Mouse (Mus musculus) cerebellum, adult 2 months (tissue): ENCODE data around the gene Ube2c.

Source experiments
- CTCF ChIP-seq: fragments of 200-500 bp; IDR thresholded peaks from 2 replicates; pipeline ENCODE4 v1.5.1; 2011; ENCODE audit warnings: low read depth, mild to moderate bottlenecking, control low read depth, low read length, moderate library complexity, borderline replicate concordance; ENCODE audit not compliant: insufficient read depth
- POLR2A ChIP-seq: fragments of 200-500 bp; IDR thresholded peaks from 2 replicates; pipeline ENCODE4 v1.6.1; 2011; ENCODE audit warnings: low read length, control low read depth, borderline replicate concordance; ENCODE audit not compliant: insufficient read depth

DNA sequence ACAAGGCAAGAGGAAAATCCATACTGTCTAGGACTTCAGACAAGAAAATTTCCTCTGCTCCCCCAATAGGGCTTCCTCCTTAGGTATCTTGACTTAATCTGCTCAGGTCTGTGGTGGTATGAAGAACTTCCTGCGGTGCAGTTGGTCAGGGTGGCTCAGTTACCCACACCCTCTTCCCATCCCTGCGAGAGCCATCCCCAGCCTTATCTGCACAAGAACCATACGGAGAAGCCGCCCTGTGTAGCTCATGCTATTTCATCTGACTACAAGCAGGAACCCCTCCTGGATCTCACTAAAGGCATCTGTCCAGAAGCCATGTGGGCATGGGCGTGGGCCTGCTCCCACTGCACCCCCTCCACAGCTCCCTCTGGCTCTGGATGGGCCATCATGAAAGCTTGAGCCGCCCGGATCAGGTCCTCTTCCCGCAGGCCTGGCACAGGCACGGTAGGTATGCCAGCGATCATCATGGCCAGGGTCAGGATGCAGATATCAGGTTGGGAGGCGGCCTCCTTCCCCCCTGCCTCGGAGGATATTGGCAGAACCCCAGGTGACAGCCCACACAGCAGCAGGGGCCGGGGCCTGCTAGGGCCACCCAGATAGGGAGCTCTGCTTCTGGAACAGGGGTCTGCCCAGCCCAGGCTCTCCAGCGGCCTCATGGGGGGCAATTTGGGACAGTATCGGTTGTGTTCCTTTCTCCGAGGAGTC lies 57.6 kb downstream of the Ube2c start:
- TF ChIP-seq CTCF (no peak), POLR2A (no peak)
